Mouse (Mus musculus) thymus, postnatal 36 days (tissue): Measurements from ENCODE around the gene Paxip1.
A peak's percentile ranks its signal among the peaks of the same experiment; 100 is the strongest.

Experiments used
- DNase-seq, 2 experiments: peaks; one replicate each; pipeline ENCODE4 v3.0.0; 2022; ENCODE audit warnings: mixed read lengths in 2 of 2

The Paxip1 gene

DNA sequence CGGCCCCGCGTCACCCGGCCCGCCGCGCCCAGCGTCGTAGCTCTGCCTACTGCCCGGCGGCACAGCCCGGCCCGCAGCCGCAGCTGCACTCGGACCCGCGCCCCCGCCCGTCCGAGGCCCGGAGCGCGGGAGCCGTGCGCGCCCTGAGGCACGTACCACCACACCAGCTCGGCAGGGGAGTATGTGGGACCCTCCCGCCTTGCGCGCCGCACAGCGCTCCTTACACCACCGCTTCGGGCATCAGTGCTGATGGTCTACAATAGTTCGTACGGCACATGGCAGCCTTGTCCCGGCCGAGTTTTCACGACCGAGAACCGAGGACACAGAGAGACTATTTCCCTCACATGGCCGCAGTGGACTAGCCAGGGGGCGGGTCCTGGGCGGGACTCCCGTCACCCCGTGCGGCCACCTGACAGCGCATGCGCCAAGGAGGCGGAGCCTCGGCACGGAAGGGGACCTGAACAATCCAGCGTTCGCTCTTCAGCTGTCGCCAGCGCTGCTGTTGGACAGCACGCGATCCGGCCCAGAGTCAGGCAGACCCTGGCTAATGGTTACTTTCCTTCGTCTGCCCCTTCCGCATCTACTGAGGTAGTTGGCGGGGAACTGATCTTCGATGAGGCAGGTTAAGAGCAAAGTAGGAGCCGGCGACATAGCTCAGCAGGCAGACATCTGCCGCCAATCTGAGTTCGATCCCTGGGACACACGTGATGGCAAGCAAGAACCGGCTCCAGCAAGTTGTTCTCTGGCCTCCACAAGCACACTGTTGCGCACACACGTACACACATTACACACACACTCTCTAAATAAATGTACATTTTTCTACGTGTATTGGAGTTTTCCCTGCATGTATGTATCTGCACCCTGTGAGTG, at the start of gene Paxip1:
TSS of gene Paxip1 (minus strand) at position 389 of the 870 bp plus-strand sequence.
- peak; percentile 95 to 97 for DNase-seq

DNA sequence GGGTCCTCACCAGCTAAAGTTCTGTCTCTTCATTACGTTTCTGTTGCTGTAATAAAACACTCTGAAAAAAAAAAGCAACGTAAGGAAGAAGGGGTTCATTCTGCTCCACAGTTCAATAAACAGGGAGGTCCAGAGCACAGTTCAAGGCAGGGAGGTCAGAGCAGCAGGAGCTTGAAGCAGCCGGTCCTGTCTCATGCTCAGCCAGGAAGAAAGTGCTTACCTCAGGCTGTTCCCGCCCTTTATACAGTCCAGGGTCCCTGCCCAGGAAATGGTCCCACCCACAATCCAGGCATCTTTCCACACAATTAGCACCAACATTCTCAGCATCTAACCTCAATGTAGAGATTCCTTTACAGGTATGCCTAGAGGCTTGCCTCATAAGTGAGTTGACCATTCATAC, 46.6 kb upstream of the Paxip1 start:
- DNase-seq: no peak

DNA sequence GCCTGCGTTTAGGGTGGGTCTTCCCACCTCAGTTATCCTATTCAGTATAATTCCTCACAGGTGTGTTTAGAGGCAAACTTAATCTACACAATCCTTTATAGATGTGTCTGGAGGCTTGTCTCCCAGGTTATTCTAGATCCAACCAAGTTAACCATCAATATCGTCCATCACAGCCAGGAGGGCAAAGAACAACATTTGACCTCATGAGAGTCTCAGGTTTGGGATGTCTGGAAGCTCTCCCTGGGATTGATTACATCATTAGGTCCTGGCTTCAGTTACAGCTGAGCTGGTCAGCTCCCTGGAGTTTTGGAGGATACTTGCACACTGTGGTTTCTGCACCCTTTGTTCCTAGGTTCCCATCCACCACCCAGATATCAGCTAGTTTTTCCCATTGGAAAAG, 43.6 kb upstream of the Paxip1 start:
- DNase-seq: no peak

DNA sequence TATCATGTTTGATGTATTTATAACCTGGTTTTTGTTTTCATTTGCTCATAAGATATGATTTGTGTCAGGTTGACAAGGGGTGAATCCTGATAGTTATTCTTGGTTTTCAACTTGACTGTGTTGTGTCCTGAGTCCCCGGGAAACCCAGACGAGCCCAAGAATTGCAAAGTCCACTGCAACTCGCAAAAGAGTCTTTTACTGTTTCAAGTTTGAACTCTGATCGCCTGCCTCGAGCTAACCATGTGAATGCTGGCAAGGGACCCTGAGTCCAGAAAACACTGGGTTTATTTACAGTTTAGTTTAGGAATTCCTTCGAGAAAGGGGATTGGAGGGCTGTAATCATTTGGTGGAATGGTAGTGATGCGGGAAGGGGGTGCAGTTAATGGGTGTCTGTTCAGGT, 36.5 kb upstream of the Paxip1 start:
- DNase-seq: no peak

DNA sequence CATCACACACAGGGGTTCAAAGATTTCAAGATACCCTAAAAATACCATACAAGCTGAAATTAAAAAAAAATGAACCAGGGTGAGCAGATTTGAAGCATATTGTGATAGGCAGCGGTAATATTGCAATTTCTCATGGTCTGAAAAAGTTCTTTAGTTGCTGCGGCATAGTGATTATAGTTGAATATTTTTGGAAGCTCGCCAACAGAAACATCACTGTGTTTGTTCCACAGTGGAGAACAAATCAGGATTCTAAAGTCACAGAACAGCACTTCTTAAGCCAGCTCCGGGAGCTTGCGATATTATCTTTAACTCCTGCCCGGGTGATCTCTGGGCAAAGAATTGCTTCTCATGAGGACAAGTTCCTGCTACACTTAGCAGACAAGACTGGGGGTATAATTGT, 29.7 kb upstream of the Paxip1 start:
- no peak for DNase-seq

DNA sequence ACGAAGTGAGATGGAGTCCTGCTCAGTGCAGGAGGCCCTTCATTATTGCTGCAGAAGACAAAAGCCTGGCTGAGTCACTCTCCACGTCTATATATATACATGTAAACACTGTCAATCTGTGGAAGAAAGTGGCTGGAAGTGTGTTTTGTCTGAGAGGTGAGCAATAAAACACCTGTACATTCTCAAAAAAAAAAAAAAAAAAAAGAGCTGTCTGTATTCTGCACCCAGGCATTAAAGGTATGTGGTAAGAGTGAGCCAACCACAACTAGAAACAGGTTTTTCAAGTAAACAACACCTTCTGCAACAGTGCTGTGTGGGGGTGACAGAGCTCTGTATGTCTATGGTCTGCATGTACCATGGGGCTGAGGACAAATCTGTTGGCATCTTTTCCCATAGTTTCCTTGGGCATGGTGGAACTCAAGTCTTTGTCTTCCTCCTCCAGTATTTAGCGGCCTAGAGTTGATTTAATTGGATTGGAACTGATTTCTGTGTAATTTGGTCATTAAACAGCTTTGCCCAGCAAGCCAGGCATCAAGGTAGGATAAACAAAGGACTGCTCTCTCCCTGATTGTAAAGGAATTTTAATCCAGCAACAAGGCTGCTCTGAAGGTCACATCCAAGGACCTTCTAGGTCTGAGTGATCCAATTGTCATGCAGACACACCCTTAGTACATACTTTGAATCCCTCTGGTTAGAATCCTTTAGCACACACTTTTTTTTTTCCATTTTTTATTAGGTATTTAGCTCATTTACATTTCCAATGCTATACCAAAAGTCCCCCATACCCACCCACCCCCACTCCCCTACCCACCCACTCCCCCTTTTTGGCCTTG, 27.6 kb upstream of the Paxip1 start:
- no peak for DNase-seq

DNA sequence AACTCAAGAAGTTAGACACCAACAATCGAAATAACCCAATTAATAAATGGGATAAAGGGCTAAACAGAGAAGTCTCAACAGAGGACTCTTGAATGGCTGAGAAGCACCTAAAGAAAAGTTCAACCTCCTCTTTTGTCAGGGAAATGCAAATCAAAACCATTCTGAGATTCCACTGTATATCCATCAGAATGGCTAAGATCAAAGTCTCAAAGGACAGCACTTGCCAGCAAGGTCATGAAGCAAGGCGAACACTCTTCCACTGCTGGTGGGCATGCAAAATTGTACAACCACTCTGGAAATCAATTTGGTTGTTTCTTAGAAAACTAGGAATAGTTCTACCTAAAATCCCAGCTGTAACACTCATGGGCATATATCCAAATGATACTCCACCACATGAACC, 22.8 kb upstream of the Paxip1 start:
- DNase-seq: no peak

DNA sequence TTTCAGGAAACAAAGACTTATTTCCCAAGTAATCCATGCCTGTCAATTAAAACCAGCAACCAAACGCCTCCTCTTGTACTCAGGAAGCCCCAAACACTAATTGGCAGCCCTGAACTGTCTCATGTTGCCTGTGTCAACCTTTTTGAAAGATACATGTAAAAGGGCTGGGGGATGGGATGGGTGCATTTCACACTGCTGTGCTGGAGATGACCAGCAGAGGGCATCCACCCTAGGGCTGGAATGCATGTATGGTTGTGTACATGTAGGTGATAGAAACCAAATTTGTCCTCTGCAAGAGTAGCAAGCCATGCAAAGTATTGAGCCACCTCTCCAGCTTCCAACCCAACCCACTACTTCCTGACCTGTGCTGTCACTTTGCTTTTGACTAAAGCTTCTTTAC, 2.4 kb upstream of the Paxip1 start:
- peak; percentile 81 to 85 for DNase-seq

DNA sequence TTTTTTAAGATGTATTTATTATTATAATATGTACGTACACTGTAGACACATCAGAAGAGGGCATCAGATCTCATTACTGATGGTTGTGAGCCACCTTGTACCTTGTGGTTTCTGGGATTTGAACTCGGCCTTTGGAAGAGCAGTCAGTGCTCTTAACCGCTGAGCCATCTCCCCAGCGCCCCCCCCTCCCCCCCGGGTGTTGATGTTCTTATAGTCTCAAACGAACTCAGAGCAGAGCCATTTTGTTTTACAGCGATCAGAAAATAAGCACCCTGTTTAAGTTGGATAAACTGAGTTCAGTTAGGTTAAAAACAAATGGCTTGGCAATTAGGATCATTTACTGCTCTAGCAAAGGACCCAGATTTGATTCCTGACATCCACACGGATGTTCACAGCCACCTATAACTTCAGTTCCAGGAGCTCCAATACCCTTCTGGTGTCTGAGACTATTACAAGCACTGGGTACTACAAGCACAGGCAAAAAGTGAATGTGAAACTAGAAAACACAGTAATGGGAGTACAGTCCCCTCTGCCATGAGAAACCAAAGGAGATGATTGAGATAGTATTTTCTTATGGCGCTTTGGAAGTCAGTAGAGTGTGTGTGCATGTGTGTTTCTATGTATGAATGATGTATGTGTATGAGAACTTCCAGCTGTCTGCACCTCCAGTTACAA, 1.2 kb upstream of the Paxip1 start:
- no peak for DNase-seq

DNA sequence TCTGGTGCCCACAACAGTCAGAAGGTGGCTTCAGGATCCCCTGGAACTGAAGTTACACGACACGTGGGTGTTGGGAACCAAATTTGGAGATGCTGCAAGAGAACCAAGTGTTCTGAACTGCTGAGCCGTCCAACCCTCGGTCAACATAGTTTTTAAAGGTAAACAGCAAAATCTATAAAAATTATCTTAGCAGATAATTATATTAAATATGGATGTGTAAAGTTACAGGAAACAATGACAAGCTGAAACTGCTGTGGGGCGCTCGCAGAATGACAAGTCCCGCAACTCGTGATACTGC, 631 bp upstream of the Paxip1 start:
- DNase-seq: no peak

DNA sequence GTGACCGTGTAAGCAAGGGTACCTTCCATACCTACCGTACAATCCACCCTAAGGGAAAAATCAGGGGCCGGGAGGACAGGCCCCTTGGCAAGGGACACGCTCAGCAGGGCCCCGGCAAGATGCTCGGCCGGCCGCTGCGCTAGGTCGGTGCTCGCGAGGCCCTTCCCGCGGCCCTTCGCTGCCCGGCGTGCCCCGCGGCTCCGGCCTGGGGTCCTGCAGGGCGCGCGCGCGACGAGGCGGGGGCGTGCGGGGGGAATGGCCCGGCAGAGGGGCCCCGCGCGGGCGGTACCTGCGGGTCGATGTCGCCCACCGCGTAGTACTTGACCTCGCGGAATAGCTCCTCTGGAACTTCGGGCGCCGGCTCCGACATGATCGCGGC, 592 bp downstream of the Paxip1 start:
- DNase-seq: no peak

DNA sequence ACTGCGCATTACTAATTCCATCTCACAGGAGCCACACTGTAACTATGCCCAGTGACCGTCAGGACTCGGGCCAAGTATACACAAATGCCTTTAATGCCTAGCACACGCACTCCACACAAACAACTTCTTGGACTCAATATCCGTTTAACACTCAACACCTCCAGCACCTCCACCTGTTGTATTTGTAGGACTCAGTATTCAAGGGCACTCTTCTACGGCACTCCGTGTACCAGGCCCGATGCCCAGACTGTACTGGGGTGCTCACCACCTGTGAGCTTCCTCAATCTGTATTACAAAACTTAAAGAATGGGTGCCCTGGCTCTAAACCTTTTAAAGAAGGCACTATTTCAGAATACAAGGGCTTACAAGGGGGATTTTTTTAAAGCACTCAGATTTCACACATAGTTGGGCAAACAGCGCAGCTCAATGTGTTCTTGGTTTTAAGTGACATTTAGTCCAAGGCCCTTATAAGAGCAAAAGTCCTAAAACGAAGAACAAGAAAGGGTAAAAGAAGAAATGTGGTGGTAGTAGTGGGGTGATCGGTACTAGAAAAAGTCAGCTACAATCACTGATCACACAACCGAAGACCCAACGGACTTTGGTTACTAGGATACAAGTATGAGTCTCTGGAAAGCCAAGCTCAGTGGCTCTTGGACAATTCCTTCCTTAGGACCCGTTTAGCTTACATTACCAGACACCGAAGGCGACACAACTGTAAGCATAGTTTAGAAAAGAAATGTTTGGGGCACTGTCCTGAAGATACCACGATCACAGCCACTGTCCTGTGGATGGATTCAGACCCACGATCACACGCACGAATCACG, 1.2 kb downstream of the Paxip1 start:
- no peak for DNase-seq

DNA sequence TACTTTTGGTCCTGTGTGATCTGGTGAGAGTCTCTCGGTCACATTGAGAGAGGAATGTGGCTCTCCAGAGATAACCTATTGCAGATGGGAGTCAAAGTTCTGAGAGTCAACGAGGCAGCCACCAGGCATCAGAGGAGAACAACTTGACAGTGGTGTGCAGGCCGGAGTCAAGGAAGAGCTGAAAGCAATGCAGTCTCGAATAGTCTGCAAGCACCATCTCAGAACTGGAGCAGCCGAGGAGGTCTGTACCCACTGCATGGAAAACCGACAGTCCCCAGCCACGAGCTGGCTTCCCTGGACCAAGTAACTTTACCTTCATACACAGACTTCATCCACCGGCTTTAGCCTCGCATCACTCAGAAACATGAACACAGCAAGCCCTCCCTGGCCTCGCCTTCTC, 1.9 kb downstream of the Paxip1 start:
- no peak for DNase-seq

DNA sequence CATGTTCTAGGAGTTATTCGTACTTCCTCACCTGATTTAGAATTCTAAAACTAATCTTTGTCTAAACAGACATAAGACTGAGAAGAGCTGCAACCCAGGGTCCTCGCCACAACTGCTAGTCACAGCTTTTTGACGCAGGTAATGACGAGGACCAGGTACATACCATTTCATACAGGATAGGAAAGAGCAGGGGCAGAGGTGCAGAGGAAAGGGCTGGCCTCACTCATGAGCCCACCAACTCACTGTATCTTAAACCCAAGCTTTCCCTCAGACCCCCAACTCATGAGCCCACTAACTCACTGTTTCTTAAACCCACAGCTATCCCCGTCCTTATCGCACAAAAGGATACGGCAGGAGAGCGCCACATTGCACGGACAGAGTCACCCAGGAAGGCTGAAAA, 8.1 kb downstream of the Paxip1 start:
- no peak for DNase-seq

DNA sequence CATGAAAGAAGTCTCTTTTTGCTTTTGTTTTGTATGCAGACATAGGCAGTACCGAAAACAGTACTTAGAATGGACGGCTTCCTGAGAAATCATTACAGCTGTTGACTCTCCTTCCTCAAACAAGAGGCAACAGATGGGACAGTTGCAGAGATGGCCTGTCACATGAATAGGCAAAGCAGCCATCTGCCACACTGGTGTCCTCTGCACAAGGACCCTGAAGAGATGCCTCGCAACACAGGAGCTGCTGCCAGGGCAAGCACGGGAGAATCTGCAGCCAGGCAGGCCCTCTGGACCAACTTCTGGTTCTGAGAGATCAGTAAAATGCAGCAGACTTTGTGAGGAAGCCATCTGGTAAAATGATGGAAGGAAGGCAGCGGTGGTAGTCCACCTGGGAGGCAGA, 23.5 kb downstream of the Paxip1 start:
- no peak for DNase-seq

DNA sequence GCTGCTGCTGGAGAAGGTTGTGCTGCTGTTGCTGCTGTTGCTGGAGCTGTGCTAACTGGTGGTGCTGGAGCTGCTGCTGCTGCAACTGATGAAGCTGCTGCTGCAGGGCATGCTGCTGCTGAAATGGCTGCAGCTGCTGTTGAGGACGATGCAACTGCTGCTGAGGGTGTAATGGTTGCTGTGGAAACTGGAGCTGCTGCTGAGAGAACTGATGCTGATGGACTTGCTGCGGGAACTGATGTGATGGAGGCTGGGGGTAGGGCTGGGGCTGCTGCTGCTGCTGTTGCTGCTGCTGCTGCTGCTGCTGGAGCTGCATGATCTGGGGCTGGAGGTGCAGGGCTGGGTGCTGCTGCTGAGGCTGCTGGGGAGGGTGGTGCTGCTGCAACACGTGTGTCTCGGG, 25.7 kb downstream of the Paxip1 start:
- no peak for DNase-seq

DNA sequence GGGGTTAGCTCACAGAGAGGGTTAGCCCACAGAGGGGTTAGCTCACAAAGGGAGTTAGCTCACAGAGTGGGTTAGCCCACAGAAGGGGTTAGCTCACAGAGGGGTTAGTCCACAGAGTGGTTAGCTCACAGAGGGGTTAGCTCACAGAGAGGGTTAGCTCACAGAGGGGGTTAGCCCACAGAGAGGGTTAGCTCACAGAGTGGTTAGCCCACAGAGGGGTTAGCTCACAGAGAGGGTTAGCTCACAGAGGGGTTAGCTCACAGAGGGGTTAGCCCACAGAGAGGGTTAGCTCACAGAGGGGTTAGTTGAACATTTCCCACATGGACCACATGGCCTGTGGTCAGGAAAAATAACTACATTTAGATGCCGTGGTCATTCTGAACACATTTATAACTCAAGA, 46.5 kb downstream of the Paxip1 start:
- DNase-seq: no peak

DNA sequence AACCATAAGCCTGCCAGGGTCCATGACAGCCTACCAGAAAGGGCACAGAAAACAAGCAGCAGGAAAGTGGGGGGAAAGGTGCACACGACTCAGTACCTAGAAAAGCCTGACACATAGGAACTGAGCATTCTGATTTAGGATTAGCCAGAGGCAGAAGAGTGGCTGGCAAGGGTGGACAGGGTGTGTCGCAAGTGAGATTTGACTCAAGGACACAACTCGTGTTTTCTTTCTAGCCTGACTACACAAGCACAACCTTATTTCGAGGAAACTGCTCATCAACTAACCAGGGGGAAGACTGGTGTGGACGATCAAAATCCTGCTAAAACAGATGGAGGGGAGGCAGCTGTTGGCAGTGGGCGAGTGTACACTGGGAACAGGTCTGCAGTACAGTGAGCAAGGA, 52.3 kb downstream of the Paxip1 start:
- no peak for DNase-seq

DNA sequence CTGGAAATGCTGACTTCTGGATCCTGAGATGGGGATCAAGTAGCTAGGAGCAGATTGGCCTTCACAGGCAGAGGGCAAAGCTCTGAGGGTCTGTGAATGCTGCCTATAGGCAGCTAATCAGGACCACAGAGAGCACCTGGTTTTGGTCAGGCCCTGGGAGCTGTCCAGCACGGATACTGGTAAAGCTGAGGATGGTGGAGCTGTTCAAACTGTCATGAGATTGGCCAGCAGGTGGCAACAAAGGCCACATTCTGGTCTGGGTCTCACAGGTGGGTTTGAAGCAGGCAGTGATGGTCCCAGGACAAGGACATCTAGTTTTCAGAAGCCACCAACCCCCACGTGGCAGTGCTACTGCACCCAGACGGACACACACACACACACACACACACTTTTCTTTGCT, 54.3 kb downstream of the Paxip1 start:
- peak; percentile 17 to 21 for DNase-seq

DNA sequence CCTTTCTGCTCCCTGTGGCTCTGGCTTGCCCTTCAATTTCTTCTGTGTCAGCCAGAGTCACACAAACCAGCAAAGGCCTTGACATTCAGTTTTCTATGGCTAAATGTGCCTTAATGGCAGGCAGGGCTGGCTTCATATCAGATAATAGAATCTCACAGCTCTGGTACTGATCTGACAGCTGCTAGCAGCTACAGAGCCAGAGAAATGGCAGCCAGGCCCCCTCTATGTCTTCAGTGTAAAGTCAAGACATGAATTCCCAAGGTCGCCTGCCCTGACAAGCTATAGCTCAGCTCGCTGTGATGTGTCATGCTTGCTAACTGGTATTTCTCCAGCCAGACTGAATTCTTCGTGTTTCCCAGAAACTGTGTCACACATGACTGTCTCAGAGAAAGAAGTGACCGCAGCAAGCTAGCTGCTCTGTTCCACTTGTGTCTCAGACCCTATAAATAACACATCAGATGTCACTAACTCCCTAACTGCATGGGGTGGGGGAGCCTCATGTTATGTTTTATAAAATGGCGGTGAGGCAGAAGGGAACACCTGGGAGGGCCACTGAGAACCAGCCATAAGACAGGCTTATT, 59.1 kb downstream of the Paxip1 start:
- no peak for DNase-seq

DNA sequence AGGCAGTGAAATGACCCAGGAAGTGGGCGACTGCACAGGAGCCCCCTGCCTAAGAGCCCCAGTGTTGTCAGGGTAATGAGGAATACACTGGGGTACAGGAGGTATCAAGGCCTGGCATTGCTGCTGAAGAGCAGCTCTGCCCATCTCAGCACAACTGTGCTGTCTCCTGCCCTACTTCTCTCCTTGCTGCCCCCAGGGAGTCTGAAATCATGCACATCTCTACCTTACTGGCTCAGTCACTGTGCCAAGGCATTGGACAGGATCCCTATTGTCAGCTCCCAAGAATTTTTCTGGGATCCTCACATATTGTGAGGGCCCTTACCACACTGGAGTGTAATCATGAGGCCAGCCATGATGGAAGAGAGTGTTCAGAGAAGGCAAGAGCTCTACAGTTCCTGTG, 60.1 kb downstream of the Paxip1 start:
- DNase-seq: no peak

DNA sequence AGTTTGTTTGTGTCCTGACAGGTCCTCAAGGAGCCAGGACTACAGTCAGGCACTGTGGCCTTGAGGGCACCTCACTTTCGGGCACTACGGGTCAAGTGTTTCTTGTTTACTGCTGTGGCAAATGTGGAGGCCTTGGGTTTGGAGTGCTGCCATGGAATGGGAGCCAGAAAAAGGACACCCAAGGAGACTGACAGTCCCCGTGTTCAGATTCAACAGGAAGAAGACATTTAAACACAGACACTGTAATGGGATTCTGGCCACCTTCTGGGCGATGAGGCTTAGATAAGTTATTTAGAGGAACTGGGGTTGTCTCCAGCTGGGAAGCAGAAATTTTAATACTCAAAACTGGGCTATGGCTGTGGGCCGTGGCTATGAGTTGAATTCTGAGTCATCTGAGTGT, 60.8 kb downstream of the Paxip1 start:
- DNase-seq: no peak

DNA sequence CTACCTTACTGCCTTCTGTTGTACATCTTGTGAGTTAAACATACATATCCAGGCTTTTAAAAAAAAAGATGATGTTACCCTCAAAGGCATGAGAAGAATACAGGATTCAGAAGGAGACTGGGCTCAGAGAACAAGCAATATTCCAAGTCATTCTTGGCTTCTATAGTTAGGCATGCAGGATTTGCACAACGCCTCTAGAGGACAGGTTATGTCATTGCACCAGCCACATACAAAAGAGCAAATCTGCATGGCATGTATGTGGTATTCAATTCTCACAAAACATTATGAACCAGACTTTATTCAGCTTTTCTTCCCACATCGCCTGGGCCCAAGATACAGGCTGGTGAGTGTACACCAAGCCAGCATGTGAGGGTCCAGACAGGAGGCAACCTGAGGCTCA, 67.0 kb downstream of the Paxip1 start:
- DNase-seq: no peak
